Mouse (Mus musculus): ENCODE results near the gene Utp11. TPM values are rescaled to one million over a fixed set of nuclear protein-coding genes. Genes with fewer than 3 reads are reported as not detected.

The Utp11 gene
- 21.3 to 25.1 TPM (median 22.3 TPM) in 4 replicates for total RNA-seq (2023; ENCODE audit: inconsistent age)

GRCm38 (mm10) chr4:124693135-124693894 lies at the start of gene Utp11:
TSS of gene Utp11 (minus strand) at chr4:124693600.

GRCm38 (mm10) chr4:124741376-124742343 lies 48.3 kb upstream of the Utp11 start, which contains the start of gene Inpp5b:
TSS of gene Inpp5b (plus strand) at chr4:124741850.

GRCm38 (mm10) chr4:124714545-124715481 lies 21.4 kb upstream of the Utp11 start, which contains the start of gene Sf3a3:
TSS of gene Sf3a3 (plus strand) at chr4:124714776.

GRCm38 (mm10) chr4:124700248-124700971 lies 7.0 kb upstream of the Utp11 start, which contains the start of gene Fhl3:
TSS of gene Fhl3 (plus strand) at chr4:124700701.

GRCm38 (mm10) chr4:124656518-124656853 lies 36.9 kb downstream of the Utp11 start, which contains the start of gene Pou3f1:
TSS of gene Pou3f1 (plus strand) at chr4:124656807.

Other genes with a start within 250 kb of the Utp11 start
- not detected in 4 replicates for gene 3100002H09Rik, start 82.8 kb downstream of the Utp11 start, total RNA-seq (2023; ENCODE audit: inconsistent age)
- not detected in 4 replicates for gene Pou3f1, start 36.8 kb downstream of the Utp11 start, total RNA-seq (2023; ENCODE audit: inconsistent age)
- gene Fhl3, start 7.1 kb upstream of the Utp11 start, total RNA-seq (2023; ENCODE audit: inconsistent age): 13.5 to 20.1 TPM (median 17.8 TPM) in 4 replicates
- 54.2 to 61.6 TPM (median 56.9 TPM) in 4 replicates for gene Sf3a3, start 21.2 kb upstream of the Utp11 start, total RNA-seq (2023; ENCODE audit: inconsistent age)
- gene Inpp5b, start 48.2 kb upstream of the Utp11 start, total RNA-seq (2023; ENCODE audit: inconsistent age): 36.4 to 45.8 TPM (median 39.5 TPM) in 4 replicates
- gene Mtf1, start 108.5 kb upstream of the Utp11 start, total RNA-seq (2023; ENCODE audit: inconsistent age): 37.9 to 49.0 TPM (median 43.0 TPM) in 4 replicates
- gene Yrdc, start 157.1 kb upstream of the Utp11 start, total RNA-seq (2023; ENCODE audit: inconsistent age): 113 to 137 TPM (median 121 TPM) in 4 replicates
- 14.3 to 15.5 TPM (median 14.7 TPM) in 4 replicates for gene 1110065P20Rik, start 157.6 kb upstream of the Utp11 start, total RNA-seq (2023; ENCODE audit: inconsistent age)
- gene Maneal, start 168.6 kb upstream of the Utp11 start, total RNA-seq (2023; ENCODE audit: inconsistent age): 0.30 to 0.77 TPM (median 0.50 TPM) in 4 replicates
- gene Epha10, start 187.3 kb upstream of the Utp11 start, total RNA-seq (2023; ENCODE audit: inconsistent age): not detected in 4 replicates
- 17.5 to 25.3 TPM (median 22.7 TPM) in 4 replicates for gene 9930104L06Rik, start 243.4 kb upstream of the Utp11 start, total RNA-seq (2023; ENCODE audit: inconsistent age)
- gene Cdca8, start 245.7 kb upstream of the Utp11 start, total RNA-seq (2023; ENCODE audit: inconsistent age): 3.5 to 4.1 TPM (median 3.6 TPM) in 4 replicates

Measured in B cell, adult (primary cell).